Mouse (Mus musculus): Measurements from ENCODE around the gene Xxylt1.

DNA sequence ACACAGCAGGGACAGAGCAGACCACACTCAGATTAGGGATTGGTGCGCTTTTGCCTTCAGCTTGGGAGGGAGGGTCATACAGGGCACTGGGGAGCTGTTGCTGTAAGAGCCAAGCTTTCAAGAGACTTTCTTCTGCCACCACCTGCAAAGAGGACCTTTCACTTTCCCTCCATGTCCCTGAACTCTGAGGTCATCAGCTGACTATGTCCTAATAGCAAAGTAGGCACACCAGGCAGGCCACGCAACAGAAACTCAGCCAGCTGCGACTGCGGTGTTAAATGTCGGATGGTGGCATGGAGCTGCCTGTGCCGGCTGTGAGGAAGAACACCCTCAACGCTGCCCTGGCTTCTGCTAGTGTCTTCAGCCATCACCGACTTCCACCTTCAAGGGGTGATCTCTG lies 120.1 kb downstream of the Xxylt1 start:
- TF ChIP-seq MAFK (IDR thresholded peaks at IDR 0.05; ENCODE audit: borderline replicate concordance, low read depth, low read length): no peak
- TF ChIP-seq JUND (IDR thresholded peaks at IDR 0.05; ENCODE audit: low read depth, low read length): no peak
- TF ChIP-seq ZNF384 (IDR thresholded peaks at IDR 0.05; ENCODE audit: low read depth, low read length): no peak
- no peak for TF ChIP-seq POLR2A (IDR thresholded peaks at IDR 0.05; ENCODE audit: control insufficient read depth in 1 of 2, insufficient read depth in 1 of 2, low read depth in 1 of 2, low read length in 2 of 2, poor library complexity in 1 of 2)
- TF ChIP-seq CTCF (IDR thresholded peaks at IDR 0.05 in 2 of 3, conservative IDR thresholded peaks at IDR 0.05 in 1 of 3; ENCODE audit: control insufficient read depth in 1 of 3, insufficient read depth in 1 of 3, low read depth in 2 of 3, low read length in 3 of 3, poor library complexity in 1 of 3, severe bottlenecking in 1 of 3): no peak
- no peak for TF ChIP-seq NRF1 (IDR thresholded peaks at IDR 0.05; ENCODE audit: insufficient read depth, low read depth, low read length, poor library complexity, severe bottlenecking)
- no peak for TF ChIP-seq USF1 (IDR thresholded peaks at IDR 0.05; ENCODE audit: low read depth, low read length)
- TF ChIP-seq ETS1 (IDR thresholded peaks at IDR 0.05; ENCODE audit: low read depth, low read length): no peak
- TF ChIP-seq ZC3H11A (IDR thresholded peaks at IDR 0.05; ENCODE audit: low read depth, low read length): no peak

All from MEL (cell line).